Mouse (Mus musculus) cerebellum, adult 2 months (tissue): ENCODE data around the gene Lyz1.
"Not testable (repeated sequence)": the region's sequence is repeated elsewhere in the genome, so short reads cannot be mapped to it uniquely, and the experiment has no call there.

ENCODE experiments used
- CTCF ChIP-seq: fragments of 200-500 bp; IDR thresholded peaks from 2 replicates; pipeline ENCODE4 v1.5.1; 2011; ENCODE audit warnings: low read depth, mild to moderate bottlenecking, control low read depth, low read length, moderate library complexity, borderline replicate concordance; ENCODE audit not compliant: insufficient read depth
- POLR2A ChIP-seq: fragments of 200-500 bp; IDR thresholded peaks from 2 replicates; pipeline ENCODE4 v1.6.1; 2011; ENCODE audit warnings: low read length, control low read depth, borderline replicate concordance; ENCODE audit not compliant: insufficient read depth

DNA sequence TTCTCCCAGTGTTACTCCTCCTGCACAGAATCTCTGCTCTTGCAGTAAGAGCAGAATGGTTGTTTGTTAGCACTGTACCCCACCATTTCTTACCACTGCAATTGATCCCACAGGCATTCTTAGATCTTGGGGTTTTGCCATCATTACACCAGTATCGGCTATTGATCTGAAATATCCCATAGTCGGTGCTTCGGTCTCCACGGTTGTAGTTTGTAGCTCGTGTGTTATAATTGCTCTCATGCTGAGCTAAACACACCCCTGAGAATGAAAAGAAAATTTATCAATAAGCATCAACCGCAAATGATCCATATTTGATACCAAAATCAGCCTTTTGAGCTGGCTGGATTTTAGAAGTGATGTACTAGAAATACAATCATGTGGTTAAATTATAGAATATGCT lies 1.7 kb downstream of the Lyz1 start:
- TF ChIP-seq CTCF, POLR2A: not testable (repeated sequence)
